Mouse (Mus musculus): ENCODE results near the gene Coq10b.
"Not testable (repeated sequence)": the region's sequence is repeated elsewhere in the genome, so short reads cannot be mapped to it uniquely, and the experiment has no call there.

Coq10b gene

GRCm38 (mm10) chr1:55052355-55052953 is at the start of gene Coq10b:
Gene Coq10b (plus strand): TSS chr1:55052770.
- peak; percentile 100 for DNase-seq (ENCODE audit: inconsistent age in 2 of 2, low spot score in 1 of 2)

GRCm38 (mm10) chr1:55008313-55008712 is 44.3 kb upstream of the Coq10b start:
- not testable (repeated sequence) for DNase-seq (ENCODE audit: inconsistent age in 2 of 2, low spot score in 1 of 2)

- DNase-seq (ENCODE audit: inconsistent age in 2 of 2, low spot score in 1 of 2), result no peak
Observed at GRCm38 (mm10) chr1:55012513-55012912, 40.1 kb upstream of the Coq10b start.

GRCm38 (mm10) chr1:55021907-55022306 is 30.7 kb upstream of the Coq10b start:
- no peak for DNase-seq (ENCODE audit: inconsistent age in 2 of 2, low spot score in 1 of 2)

- peak; percentile 52 to 79 for DNase-seq (ENCODE audit: inconsistent age in 2 of 2, low spot score in 1 of 2)
Observed at GRCm38 (mm10) chr1:55025656-55026430, 26.7 kb upstream of the Coq10b start.

GRCm38 (mm10) chr1:55026444-55027252 is 25.9 kb upstream of the Coq10b start:
- DNase-seq (ENCODE audit: inconsistent age in 2 of 2, low spot score in 1 of 2), result no peak

GRCm38 (mm10) chr1:55027253-55027801 is 25.2 kb upstream of the Coq10b start, which contains the start of gene Sf3b1:
Gene Sf3b1 (minus strand): TSS chr1:55027481.
- peak; percentile 97 to 99 for DNase-seq (ENCODE audit: inconsistent age in 2 of 2, low spot score in 1 of 2)

- no peak for DNase-seq (ENCODE audit: inconsistent age in 2 of 2, low spot score in 1 of 2)
Observed at GRCm38 (mm10) chr1:55027966-55028365, 24.6 kb upstream of the Coq10b start.

GRCm38 (mm10) chr1:55028512-55029249 is 23.9 kb upstream of the Coq10b start:
- DNase-seq (ENCODE audit: inconsistent age in 2 of 2, low spot score in 1 of 2), result peak in 1 of 2 experiments; percentile 56

GRCm38 (mm10) chr1:55029446-55029845 is 23.1 kb upstream of the Coq10b start:
- no peak for DNase-seq (ENCODE audit: inconsistent age in 2 of 2, low spot score in 1 of 2)

GRCm38 (mm10) chr1:55031026-55031779 is 21.4 kb upstream of the Coq10b start:
- DNase-seq (ENCODE audit: inconsistent age in 2 of 2, low spot score in 1 of 2), result no peak

- DNase-seq (ENCODE audit: inconsistent age in 2 of 2, low spot score in 1 of 2), result no peak
Observed at GRCm38 (mm10) chr1:55039944-55040343, 12.6 kb upstream of the Coq10b start.

GRCm38 (mm10) chr1:55041691-55042090 is 10.9 kb upstream of the Coq10b start:
- DNase-seq (ENCODE audit: inconsistent age in 2 of 2, low spot score in 1 of 2), result no peak

GRCm38 (mm10) chr1:55042246-55042645 is 10.3 kb upstream of the Coq10b start:
- no peak for DNase-seq (ENCODE audit: inconsistent age in 2 of 2, low spot score in 1 of 2)

GRCm38 (mm10) chr1:55043164-55043563 is 9.4 kb upstream of the Coq10b start:
- DNase-seq (ENCODE audit: inconsistent age in 2 of 2, low spot score in 1 of 2), result no peak

GRCm38 (mm10) chr1:55048841-55049587 is 3.6 kb upstream of the Coq10b start:
- DNase-seq (ENCODE audit: inconsistent age in 2 of 2, low spot score in 1 of 2), result peak in 1 of 2 experiments; percentile 56

GRCm38 (mm10) chr1:55051671-55052070 is 899 bp upstream of the Coq10b start:
- peak in 1 of 2 experiments; percentile 44 for DNase-seq (ENCODE audit: inconsistent age in 2 of 2, low spot score in 1 of 2)

GRCm38 (mm10) chr1:55053005-55053404 is 435 bp downstream of the Coq10b start:
- peak in 1 of 2 experiments; percentile 92 for DNase-seq (ENCODE audit: inconsistent age in 2 of 2, low spot score in 1 of 2)

GRCm38 (mm10) chr1:55053596-55053995 is 1.0 kb downstream of the Coq10b start:
- peak in 1 of 2 experiments; percentile 63 for DNase-seq (ENCODE audit: inconsistent age in 2 of 2, low spot score in 1 of 2)

Measured in adrenal gland, adult (tissue).